ENCODE assay signal across 8 mouse cellular contexts in genomic region chr19:45748206-45748605, GRCm38 (mm10). TPM values are rescaled to one million over a fixed set of nuclear protein-coding genes. Genes with fewer than 3 reads are reported as not detected.
DNase-seq lines count a peak whose midpoint lies in the region; ATAC-seq and TF ChIP-seq lines count a peak whose summit lies in the region.

No protein-coding gene starts in this region.

- H3K27ac ChIP-seq in kidney, embryonic 16.5 days (ENCODE audit: low read length): no peak overlapping the region
- no peak overlapping the region for H3K27ac ChIP-seq in cortical plate, adult 2 months (ENCODE audit: insufficient read depth, low read length)
- no peak overlapping the region for H3K27ac ChIP-seq in hindbrain, postnatal 0 days

- H3K4me2 ChIP-seq in kidney, embryonic 16.5 days (replicated peaks; ENCODE audit: low read depth, low read length): peak overlapping the region; percentile 84
- peak overlapping the region; percentile 94 for H3K4me2 ChIP-seq in hindbrain, postnatal 0 days (ENCODE audit: low read depth, low read length)

- peak overlapping the region; percentile 5; the same call in 1 of the 2 replicates for H3K9ac ChIP-seq in kidney, embryonic 16.5 days (replicated peaks; ENCODE audit: low read length)
- 0 out of 2 replicates have a peak overlapping the region, but pooled peaks have one; percentile 71 for H3K9ac ChIP-seq in hindbrain, postnatal 0 days (replicated peaks; ENCODE audit: low read length)

- no peaks in the 10 kb centered on the region for H3K9me3 ChIP-seq in kidney, embryonic 16.5 days (ENCODE audit: low read length)
- no peaks in the 10 kb centered on the region for H3K9me3 ChIP-seq in hindbrain, postnatal 0 days (ENCODE audit: low read length)

- H3K4me3 ChIP-seq in kidney, embryonic 16.5 days (ENCODE audit: low read length): peak overlapping the region; percentile 89
- peak overlapping the region; percentile 57; the same call in 1 of the 2 replicates for H3K4me3 ChIP-seq in cortical plate, adult 2 months (ENCODE audit: insufficient read depth, low read length)
- peak overlapping the region; percentile 81 for H3K4me3 ChIP-seq in hindbrain, postnatal 0 days (ENCODE audit: low read length)

- H3K36me3 ChIP-seq in kidney, embryonic 16.5 days (ENCODE audit: insufficient read depth, low read length): peaks cover 12% of the 10 kb centered on the region
- H3K36me3 ChIP-seq in hindbrain, postnatal 0 days (ENCODE audit: insufficient read depth, low read length): peaks cover 7% of the 10 kb centered on the region; the same call in 1 of the 2 replicates

- ATAC-seq in kidney, embryonic 16.5 days (ENCODE audit: low FRiP score, low TSS enrichment): no peak
- no peak for ATAC-seq in hindbrain, postnatal 0 days

- DNase-seq in kidney, postnatal 14 days: no peak
- DNase-seq in hindbrain, postnatal 0 days (ENCODE audit: low spot score): no peak
- DNase-seq in naive thymus-derived CD4-positive, alpha-beta T cell, adult 2 months (ENCODE audit: low read depth): peak; percentile 30
- DNase-seq in layer of hippocampus, postnatal 25 days (ENCODE audit: extremely low spot score in 1 of 2, low spot score in 1 of 2): no peak
- no peak for DNase-seq in adrenal gland, postnatal 10 days
- DNase-seq in kidney, adult 18-20 months: no peak

- H3K27me3 ChIP-seq in kidney, embryonic 16.5 days (ENCODE audit: insufficient read depth, low read length): peaks cover 32% of the 10 kb centered on the region
- H3K27me3 ChIP-seq in hindbrain, postnatal 0 days (ENCODE audit: insufficient read depth, low read length): peaks cover 19% of the 10 kb centered on the region

- TF ChIP-seq POLR2A in cortical plate, adult 2 months (IDR thresholded peaks at IDR 0.05; ENCODE audit: extremely low read depth, insufficient read depth, low read length): no peak

- TF ChIP-seq CTCF in cortical plate, adult 2 months (IDR thresholded peaks at IDR 0.05; ENCODE audit: extremely low read depth, insufficient read depth, low read length): no peak
- no peak for TF ChIP-seq CTCF in hindbrain, postnatal 0 days (IDR thresholded peaks at IDR 0.05; ENCODE audit: low read depth)

- peaks cover 35% of the 10 kb centered on the region for H3K4me1 ChIP-seq in kidney, embryonic 16.5 days (ENCODE audit: insufficient read depth, low read length)
- H3K4me1 ChIP-seq in cortical plate, adult 2 months (ENCODE audit: control insufficient read depth, insufficient read depth, low read length): 0 out of 2 replicates have a peak, but pooled peaks cover 2% of the 10 kb centered on the region
- peaks cover 8% of the 10 kb centered on the region; the same call in 1 of the 2 replicates for H3K4me1 ChIP-seq in hindbrain, postnatal 0 days (ENCODE audit: insufficient read depth, low read length)

- WGBS in kidney, embryonic 16.5 days: 47% methylated on average over 9 of the region's 9 CpGs
- 59% methylated on average over 9 of the region's 9 CpGs for WGBS in hindbrain, postnatal 0 days

RNA-seq across cellular contexts. Expression of gene Npm3, which starts 1.2 kb away (rescaled TPM):
- polyA plus RNA-seq in kidney, embryonic 16.5 days (2015; fragmentation: Nextera tagmentation; extraction: Ambion mirVana): 16.3 and 18.1 TPM in 2 replicates
- polyA plus RNA-seq in cortical plate, adult 2 months (2012; rRNA removed): 14.3 and 15.8 TPM in 2 replicates
- total RNA-seq in hindbrain, postnatal 0 days (2014; rRNA removed): 23.6 and 35.7 TPM in 2 replicates
- polyA plus RNA-seq in hindbrain, postnatal 0 days (2015; fragmentation: Nextera tagmentation; extraction: Ambion mirVana): 5.6 and 8.1 TPM in 2 replicates
- 10 to 100 TPM; 10.4 to 10.9 TPM for total RNA-seq in layer of hippocampus, postnatal 25 days (2021)
- total RNA-seq in adrenal gland, postnatal 10 days (2021): 10 to 100 TPM; 29.0 to 31.5 TPM

RNA-seq across cellular contexts. Expression of gene Fgf8, which starts 5.5 kb away (rescaled TPM):
- 13.0 and 15.5 TPM in 2 replicates for polyA plus RNA-seq in kidney, embryonic 16.5 days (2015; fragmentation: Nextera tagmentation; extraction: Ambion mirVana)
- polyA plus RNA-seq in cortical plate, adult 2 months (2012; rRNA removed): not detected in 2 replicates
- total RNA-seq in hindbrain, postnatal 0 days (2014; rRNA removed): 1.8 and 2.6 TPM in 2 replicates
- polyA plus RNA-seq in hindbrain, postnatal 0 days (2015; fragmentation: Nextera tagmentation; extraction: Ambion mirVana): 1.1 and 1.3 TPM in 2 replicates
- total RNA-seq in layer of hippocampus, postnatal 25 days (2021): not detected
- not detected for total RNA-seq in adrenal gland, postnatal 10 days (2021)

RNA-seq across cellular contexts. Expression of gene Mgea5, which starts 35.4 kb away (rescaled TPM):
- 42.9 and 52.3 TPM in 2 replicates for polyA plus RNA-seq in kidney, embryonic 16.5 days (2015; fragmentation: Nextera tagmentation; extraction: Ambion mirVana)
- 134 and 137 TPM in 2 replicates for polyA plus RNA-seq in cortical plate, adult 2 months (2012; rRNA removed)
- 135 and 154 TPM in 2 replicates for total RNA-seq in hindbrain, postnatal 0 days (2014; rRNA removed)
- 74.2 and 78.0 TPM in 2 replicates for polyA plus RNA-seq in hindbrain, postnatal 0 days (2015; fragmentation: Nextera tagmentation; extraction: Ambion mirVana)
- total RNA-seq in layer of hippocampus, postnatal 25 days (2021): 100 to 1,000 TPM; 147 to 148 TPM
- 10 to 100 TPM; 54.7 to 69.3 TPM for total RNA-seq in adrenal gland, postnatal 10 days (2021)
